Mouse (Mus musculus) hindbrain, postnatal 0 days (tissue): ENCODE measurements around the gene Tmem169. TPM values are rescaled to one million over a fixed set of nuclear protein-coding genes. Genes with fewer than 3 reads are reported as not detected.

Experiments used
- ATAC-seq: fragments of 200-750 bp; cut with Nextera tagmentation; 2 replicates; pipeline ENCODE4 v1.8.0; 2017; ENCODE audit warnings: mild to moderate bottlenecking, moderate TSS enrichment, moderate library complexity
- DNase-seq: peaks from one replicate; pipeline ENCODE4 v3.0.0-alpha.2; 2015; ENCODE audit warnings: low spot score
- H3K27ac ChIP-seq: fragments of 300-500 bp; sonication (generic); 2 replicates; pipeline ENCODE4 v1.5.1; 2014; ENCODE audit warnings: mild to moderate bottlenecking
- H3K27me3 ChIP-seq: fragments of 300-500 bp; sonication (generic); 2 replicates; pipeline ENCODE4 v1.6.1; 2014; ENCODE audit warnings: low read length, mixed read lengths; ENCODE audit not compliant: insufficient read depth
- H3K36me3 ChIP-seq: fragments of 300-500 bp; sonication (generic); 2 replicates; pipeline ENCODE4 v1.6.1; 2014; ENCODE audit warnings: low read length, mixed read lengths; ENCODE audit not compliant: insufficient read depth
- H3K4me1 ChIP-seq: fragments of 300-500 bp; sonication (generic); 2 replicates; pipeline ENCODE4 v1.6.1; 2014; ENCODE audit warnings: antibody characterized with exemption, low read length, mixed read lengths; ENCODE audit not compliant: insufficient read depth
- H3K4me2 ChIP-seq: fragments of 300-500 bp; sonication (generic); 2 replicates; pipeline ENCODE4 v1.6.1; 2014; ENCODE audit warnings: low read depth, mild to moderate bottlenecking, low read length, moderate library complexity, mixed read lengths
- H3K4me3 ChIP-seq: fragments of 300-500 bp; sonication (generic); 2 replicates; pipeline ENCODE4 v1.5.1; 2014; ENCODE audit warnings: low read length
- H3K9ac ChIP-seq: fragments of 300-500 bp; sonication (generic); replicated peaks from 2 replicates; pipeline ENCODE4 v1.6.1; 2014; ENCODE audit warnings: mild to moderate bottlenecking, low read length, moderate library complexity, mixed read lengths
- H3K9me3 ChIP-seq: fragments of 300-500 bp; sonication (generic); 2 replicates; pipeline ENCODE4 v1.6.1; 2016; ENCODE audit warnings: low read length, mixed read lengths
- CTCF ChIP-seq: IDR thresholded peaks from 2 replicates; pipeline ENCODE4 v1.5.1; 2016; ENCODE audit warnings: antibody characterized with exemption, control low read depth, low read depth
- WGBS: fragments of 180-500 bp; shearing (Covaris S2); extraction: QIAGEN DNeasy Blood & Tissue Kit; methylation state at CpG from one replicate; pipeline ENCODE4 v1.1.7; 2014; 5-methylcytosine and 5-hydroxymethylcytosine counted together
- polyA plus RNA-seq: library from polyadenylated mRNA; unstranded; fragments of >200 nt; fragmentation: Nextera tagmentation; extraction: Ambion mirVana; gene quantifications from 2 replicates; pipeline ENCODE4 v1.2.1, GENCODE M21; 2015
- total RNA-seq: library from RNA; depleted of rRNA; stranded (reverse); fragments of >200 nt; gene quantifications from 2 replicates; pipeline ENCODE4 v1.2.3, GENCODE M21; 2014; rRNA removed

The Tmem169 gene
- total and polyA plus RNA-seq, 2 experiments from 2014 or later, result 25.3 to 37.0 TPM

GRCm38 (mm10) chr1:72347873-72348272 lies 63.7 kb downstream of the Tmem169 start:
- TF ChIP-seq CTCF, result no peak
- H3K27ac ChIP-seq, result no peak overlapping the region
- H3K4me2 ChIP-seq, result no peak overlapping the region
- H3K4me3 ChIP-seq, result no peak overlapping the region
- H3K27me3 ChIP-seq, result no peaks in the 10 kb centered on the region
- DNase-seq, result no peak
- ATAC-seq, result no peak
- WGBS, result 73% methylated on average over 6 of the region's 6 CpGs
- H3K9ac ChIP-seq, result no peak overlapping the region
- no peaks in the 10 kb centered on the region for H3K36me3 ChIP-seq
- no peaks in the 10 kb centered on the region for H3K9me3 ChIP-seq
- H3K4me1 ChIP-seq, result no peaks in the 10 kb centered on the region

Other genes starting within 250 kb of the Tmem169 start
- 2.1 and 2.7 TPM in 2 replicates for gene Mreg, start 72.1 kb upstream of the Tmem169 start, total RNA-seq
- gene Mreg, start 72.1 kb upstream of the Tmem169 start, polyA plus RNA-seq, result 3.9 and 4.4 TPM in 2 replicates
- 1.8 and 3.8 TPM in 2 replicates for gene Pecr, start 55 bp upstream of the Tmem169 start, total RNA-seq
- gene Pecr, start 55 bp upstream of the Tmem169 start, polyA plus RNA-seq, result 13.5 and 14.4 TPM in 2 replicates
- 7.7 and 9.0 TPM in 2 replicates for gene Xrcc5, start 23.1 kb downstream of the Tmem169 start, total RNA-seq
- 15.7 and 16.2 TPM in 2 replicates for gene Xrcc5, start 23.1 kb downstream of the Tmem169 start, polyA plus RNA-seq